Mouse (Mus musculus) heart, adult 2 months (tissue): ENCODE results near the gene Rgs3.

Source experiments
- EP300 ChIP-seq: fragments of 200-500 bp; IDR thresholded peaks from 2 replicates; pipeline ENCODE4 v1.6.1; 2011; ENCODE audit warnings: low read depth, low read length, control low read depth; ENCODE audit not compliant: insufficient read depth
- POLR2A ChIP-seq: fragments of 200-500 bp; IDR thresholded peaks from 2 replicates; pipeline ENCODE4 v1.6.1; 2011; ENCODE audit warnings: mild to moderate bottlenecking, low read depth, low read length, control low read depth; ENCODE audit not compliant: insufficient read depth

GRCm38 (mm10) chr4:62541802-62542201, 17.8 kb upstream of the Rgs3 start:
- TF ChIP-seq POLR2A (no peak), EP300 (no peak)
